Mouse (Mus musculus) testis, adult 2 months (tissue): ENCODE measurements around the gene Mettl1. TPM values are rescaled to one million over a fixed set of nuclear protein-coding genes. Genes with fewer than 3 reads are reported as not detected.
A peak's percentile ranks its signal among the peaks of the same experiment; 100 is the strongest.

Experiments
- H3K27ac ChIP-seq: fragments of 200-500 bp; 2 replicates; pipeline ENCODE4 v1.5.1; 2012; ENCODE audit warnings: low read depth, low read length; ENCODE audit not compliant: control insufficient read depth, insufficient read depth
- H3K27me3 ChIP-seq: fragments of 200-500 bp; 2 replicates; pipeline ENCODE4 v1.6.1; 2012; ENCODE audit warnings: mild to moderate bottlenecking, low read length, moderate library complexity; ENCODE audit not compliant: control insufficient read depth, insufficient read depth
- H3K36me3 ChIP-seq: fragments of 200-500 bp; 2 replicates; pipeline ENCODE4 v1.6.1; 2012; ENCODE audit warnings: mild to moderate bottlenecking, low read length; ENCODE audit not compliant: control insufficient read depth, insufficient read depth
- H3K4me1 ChIP-seq: fragments of 200-500 bp; 2 replicates; pipeline ENCODE4 v1.6.1; 2012; ENCODE audit warnings: low read length; ENCODE audit not compliant: control insufficient read depth, insufficient read depth
- H3K4me3 ChIP-seq: fragments of 200-500 bp; 2 replicates; pipeline ENCODE4 v1.5.1; 2012; ENCODE audit warnings: low read depth, mild to moderate bottlenecking, low read length, moderate library complexity, mixed read lengths; ENCODE audit not compliant: control insufficient read depth
- CTCF ChIP-seq: fragments of 200-500 bp; IDR thresholded peaks from 2 replicates; pipeline ENCODE4 v1.5.1; 2012; ENCODE audit warnings: low read depth, mild to moderate bottlenecking, inconsistent platforms, low read length, moderate library complexity; ENCODE audit not compliant: control insufficient read depth, insufficient read depth, insufficient replicate concordance
- POLR2A ChIP-seq: fragments of 200-500 bp; IDR thresholded peaks from 2 replicates; pipeline ENCODE4 v1.6.1; 2012; ENCODE audit warnings: low read depth, mild to moderate bottlenecking, inconsistent platforms, low read length, moderate library complexity; ENCODE audit not compliant: control insufficient read depth
- polyA plus RNA-seq: library from polyadenylated mRNA; depleted of rRNA; stranded (reverse); fragments of >200 nt; gene quantifications from 2 replicates; pipeline ENCODE4 v1.2.3, GENCODE M21; 2012; rRNA removed

The Mettl1 gene
- polyA plus RNA-seq, 1 experiment, result 9.4 TPM

GRCm38 (mm10) chr10:127090560-127091411 is 49.6 kb downstream of the Mettl1 start:
- H3K4me1 ChIP-seq, result peaks cover 24% of the 10 kb centered on the region
- no peak for TF ChIP-seq POLR2A
- TF ChIP-seq CTCF, result no peak
- H3K27ac ChIP-seq, result no peak overlapping the region
- no peaks in the 10 kb centered on the region for H3K36me3 ChIP-seq
- no peaks in the 10 kb centered on the region for H3K27me3 ChIP-seq
- peak overlapping the region; percentile 69 for H3K4me3 ChIP-seq

GRCm38 (mm10) chr10:127091507-127092396 is 50.5 kb downstream of the Mettl1 start:
- Histone ChIP-seq H3K4me3 (peak overlapping the region; percentile 69), H3K27me3 (no peaks in the 10 kb centered on the region), H3K4me1 (peaks cover 24% of the 10 kb centered on the region), H3K27ac (no peak overlapping the region), H3K36me3 (no peaks in the 10 kb centered on the region)
- TF ChIP-seq POLR2A (no peak), CTCF (no peak)

- H3K36me3 ChIP-seq, result no peaks in the 10 kb centered on the region
- TF ChIP-seq POLR2A (no peak), CTCF (no peak)
- peak overlapping the region; percentile 59 for H3K4me3 ChIP-seq
- H3K27ac ChIP-seq, result no peak overlapping the region
- no peaks in the 10 kb centered on the region for H3K27me3 ChIP-seq
- peaks cover 24% of the 10 kb centered on the region for H3K4me1 ChIP-seq
Observed at GRCm38 (mm10) chr10:127092742-127093141, 51.5 kb downstream of the Mettl1 start.

GRCm38 (mm10) chr10:127094382-127094802 is 53.2 kb downstream of the Mettl1 start:
- Histone ChIP-seq H3K4me3 (no peak overlapping the region), H3K27me3 (no peaks in the 10 kb centered on the region), H3K4me1 (peaks cover 24% of the 10 kb centered on the region), H3K27ac (no peak overlapping the region), H3K36me3 (no peaks in the 10 kb centered on the region)
- TF ChIP-seq CTCF (no peak), POLR2A (no peak)

Other genes starting within 250 kb of the Mettl1 start
- 10.3 TPM in 2 replicates for gene Atp23, start 140.1 kb upstream of the Mettl1 start, polyA plus RNA-seq
- gene Ctdsp2, start 62.7 kb upstream of the Mettl1 start, polyA plus RNA-seq, result 39.4 and 46.8 TPM in 2 replicates
- gene Avil, start 40.7 kb upstream of the Mettl1 start, polyA plus RNA-seq, result 0.04 and 0.20 TPM in 2 replicates
- 12.2 and 14.3 TPM in 2 replicates for gene Tsfm, start 10.6 kb upstream of the Mettl1 start, polyA plus RNA-seq
- gene Eef1akmt3, start 99 bp downstream of the Mettl1 start, polyA plus RNA-seq, result 0.05 and 0.08 TPM in 2 replicates
- gene Cyp27b1, start 6.8 kb downstream of the Mettl1 start, polyA plus RNA-seq, result 0.25 and 0.46 TPM in 2 replicates
- gene March9, start 18.8 kb downstream of the Mettl1 start, polyA plus RNA-seq, result 2.1 TPM in 2 replicates
- gene Cdk4, start 22.1 kb downstream of the Mettl1 start, polyA plus RNA-seq, result 68.4 and 70.9 TPM in 2 replicates
- 12.7 and 16.3 TPM in 2 replicates for gene Tspan31, start 28.9 kb downstream of the Mettl1 start, polyA plus RNA-seq
- 0.53 and 0.73 TPM in 2 replicates for gene Agap2, start 33.9 kb downstream of the Mettl1 start, polyA plus RNA-seq
- gene Os9, start 79.7 kb downstream of the Mettl1 start, polyA plus RNA-seq, result 32.2 and 33.9 TPM in 2 replicates
- gene B4galnt1, start 123.8 kb downstream of the Mettl1 start, polyA plus RNA-seq, result 21.7 and 27.0 TPM in 2 replicates
- 11.5 and 11.9 TPM in 2 replicates for gene Slc26a10, start 139.2 kb downstream of the Mettl1 start, polyA plus RNA-seq
- 18.6 and 19.8 TPM in 2 replicates for gene Arhgef25, start 148.7 kb downstream of the Mettl1 start, polyA plus RNA-seq
- gene Dtx3, start 154.3 kb downstream of the Mettl1 start, polyA plus RNA-seq, result 126 and 129 TPM in 2 replicates
- 14.0 and 16.2 TPM in 2 replicates for gene Pip4k2c, start 170.2 kb downstream of the Mettl1 start, polyA plus RNA-seq
- gene Kif5a, start 221.9 kb downstream of the Mettl1 start, polyA plus RNA-seq, result 3.3 and 3.9 TPM in 2 replicates
- 391 and 429 TPM in 2 replicates for gene Dctn2, start 225.0 kb downstream of the Mettl1 start, polyA plus RNA-seq
- gene Mbd6, start 247.6 kb downstream of the Mettl1 start, polyA plus RNA-seq, result 61.3 and 74.1 TPM in 2 replicates